ENCODE assay signal across 10 mouse cellular contexts in genomic region chr11:54006901-54007300, GRCm38 (mm10). TPM values are rescaled to one million over a fixed set of nuclear protein-coding genes. Genes with fewer than 3 reads are reported as not detected.
DNase-seq lines count a peak whose midpoint lies in the region; ATAC-seq and TF ChIP-seq lines count a peak whose summit lies in the region.
"Had no signal": no experiment of that assay in that cellular context is flagged by ENCODE, and none has a peak within 500 bp of the region (broad histone marks: within the 10 kb centered on the region; RNA-seq: fewer than 3 reads in every experiment).

No protein-coding gene starts in this region.

- H3K9me3 ChIP-seq in kidney, embryonic 14.5 days (ENCODE audit: control insufficient read depth, low read length), result no peaks in the 10 kb centered on the region
- H3K9me3 ChIP-seq in liver, embryonic 11.5 days (ENCODE audit: control insufficient read depth, low read length), result no peaks in the 10 kb centered on the region
- no peaks in the 10 kb centered on the region for H3K9me3 ChIP-seq in forebrain, postnatal 0 days (ENCODE audit: low read length)
- H3K9me3 ChIP-seq in forebrain, embryonic 12.5 days, result no peaks in the 10 kb centered on the region
- no peaks in the 10 kb centered on the region for H3K9me3 ChIP-seq in hindbrain, embryonic 16.5 days (ENCODE audit: control insufficient read depth, low read length)
- H3K9me3 ChIP-seq: embryonic facial prominence, embryonic 10.5 days had no signal

- peak; percentile 93 for DNase-seq in kidney, adult 11 months
- peak; percentile 74 to 81 for DNase-seq in heart, adult 2 months
- DNase-seq in liver, embryonic 11.5 days (ENCODE audit: low spot score), result no peak
- no peak for DNase-seq in forebrain, postnatal 0 days
- DNase-seq: right cerebral cortex, postnatal 4 days had no signal

- no peak overlapping the region for H3K4me2 ChIP-seq in kidney, embryonic 14.5 days (replicated peaks; ENCODE audit: low read depth, low read length)
- H3K4me2 ChIP-seq in liver, embryonic 11.5 days, result peak overlapping the region; percentile 14
- H3K4me2 ChIP-seq in forebrain, postnatal 0 days (ENCODE audit: low read depth), result no peak overlapping the region
- H3K4me2 ChIP-seq in forebrain, embryonic 12.5 days, result no peak overlapping the region
- H3K4me2 ChIP-seq in hindbrain, embryonic 16.5 days (ENCODE audit: low read length), result no peak overlapping the region

- peak; percentile 62; the same call in 1 of the 2 replicates for TF ChIP-seq EP300 in heart, adult 2 months (IDR thresholded peaks at IDR 0.05; ENCODE audit: insufficient read depth, low read depth, low read length)

- H3K36me3 ChIP-seq in kidney, embryonic 14.5 days (ENCODE audit: control insufficient read depth, insufficient read depth, low read length), result no peaks in the 10 kb centered on the region
- no peaks in the 10 kb centered on the region for H3K36me3 ChIP-seq in heart, adult 2 months (ENCODE audit: control insufficient read depth, insufficient read depth, low read length)
- H3K36me3 ChIP-seq in liver, embryonic 11.5 days (ENCODE audit: control insufficient read depth, insufficient read depth, low read length), result no peaks in the 10 kb centered on the region
- H3K36me3 ChIP-seq in forebrain, postnatal 0 days (ENCODE audit: insufficient read depth), result no peaks in the 10 kb centered on the region
- H3K36me3 ChIP-seq in forebrain, embryonic 12.5 days (replicated peaks), result no peaks in the 10 kb centered on the region
- no peaks in the 10 kb centered on the region for H3K36me3 ChIP-seq in hindbrain, embryonic 16.5 days (ENCODE audit: control insufficient read depth, insufficient read depth, low read length)
- H3K36me3 ChIP-seq: embryonic facial prominence, embryonic 10.5 days had no signal

- H3K4me3 ChIP-seq in kidney, embryonic 14.5 days (ENCODE audit: low read length), result no peak overlapping the region
- H3K4me3 ChIP-seq in brown adipose tissue, adult 24 weeks (ENCODE audit: insufficient read depth, low read depth, low read length), result no peak overlapping the region
- no peak overlapping the region for H3K4me3 ChIP-seq in heart, adult 2 months
- H3K4me3 ChIP-seq in liver, embryonic 11.5 days (ENCODE audit: low read depth, low read length), result no peak overlapping the region
- H3K4me3 ChIP-seq in forebrain, postnatal 0 days (ENCODE audit: low read depth, low read length), result no peak overlapping the region
- H3K4me3 ChIP-seq in forebrain, embryonic 12.5 days (replicated peaks), result no peak overlapping the region
- H3K4me3 ChIP-seq in hindbrain, embryonic 16.5 days (ENCODE audit: low read length), result no peak overlapping the region
- H3K4me3 ChIP-seq: embryonic facial prominence, embryonic 10.5 days had no signal

- intact Hi-C loops in heart, adult 2 months (cut with DNase I), result no loop called here

- no peak for TF ChIP-seq POLR2A in heart, adult 2 months (IDR thresholded peaks at IDR 0.05; ENCODE audit: insufficient read depth, low read depth, low read length)

- no peaks in the 10 kb centered on the region for H3K79me2 ChIP-seq in heart, adult 2 months (replicated peaks; ENCODE audit: control insufficient read depth, insufficient read depth, low read length)

- no peak overlapping the region for H3K27ac ChIP-seq in kidney, embryonic 14.5 days (ENCODE audit: low read depth, low read length)
- 0 out of 2 replicates have a peak overlapping the region, but pooled peaks have one; percentile 19 for H3K27ac ChIP-seq in brown adipose tissue, adult 24 weeks (replicated peaks; ENCODE audit: low read depth, low read length)
- H3K27ac ChIP-seq in heart, adult 2 months, result no peak overlapping the region; the same call in 1 of the 2 replicates
- peak overlapping the region; percentile 64 for H3K27ac ChIP-seq in liver, embryonic 11.5 days (ENCODE audit: low read depth, low read length)
- H3K27ac ChIP-seq in forebrain, postnatal 0 days (ENCODE audit: low read depth, low read length), result no peak overlapping the region
- H3K27ac ChIP-seq in forebrain, embryonic 12.5 days, result no peak overlapping the region
- no peak overlapping the region for H3K27ac ChIP-seq in hindbrain, embryonic 16.5 days (ENCODE audit: low read depth, low read length)

- H3K4me1 ChIP-seq in kidney, embryonic 14.5 days (ENCODE audit: control insufficient read depth, insufficient read depth, low read length), result no peaks in the 10 kb centered on the region
- H3K4me1 ChIP-seq in brown adipose tissue, adult 24 weeks (ENCODE audit: control insufficient read depth, insufficient read depth, insufficient read length, low read length), result peaks cover 12% of the 10 kb centered on the region
- H3K4me1 ChIP-seq in heart, adult 2 months (ENCODE audit: control insufficient read depth, insufficient read depth, low read length), result peaks cover 6% of the 10 kb centered on the region; the same call in 1 of the 2 replicates
- H3K4me1 ChIP-seq in liver, embryonic 11.5 days (replicated peaks; ENCODE audit: control insufficient read depth, insufficient read depth, low read length), result peaks cover 40% of the 10 kb centered on the region
- H3K4me1 ChIP-seq in forebrain, postnatal 0 days (ENCODE audit: insufficient read depth), result no peaks in the 10 kb centered on the region
- H3K4me1 ChIP-seq in forebrain, embryonic 12.5 days, result peaks cover 6% of the 10 kb centered on the region; the same call in 1 of the 2 replicates
- peaks cover 2% of the 10 kb centered on the region; the same call in 1 of the 2 replicates for H3K4me1 ChIP-seq in hindbrain, embryonic 16.5 days (ENCODE audit: control insufficient read depth, insufficient read depth, low read depth, low read length)

- no peaks in the 10 kb centered on the region for H3K27me3 ChIP-seq in kidney, embryonic 14.5 days (ENCODE audit: control insufficient read depth, insufficient read depth, low read length)
- no peaks in the 10 kb centered on the region for H3K27me3 ChIP-seq in heart, adult 2 months (ENCODE audit: control insufficient read depth, insufficient read depth, low read length)
- no peaks in the 10 kb centered on the region for H3K27me3 ChIP-seq in liver, embryonic 11.5 days (replicated peaks; ENCODE audit: control insufficient read depth, insufficient read depth, low read length)
- H3K27me3 ChIP-seq in forebrain, postnatal 0 days (ENCODE audit: insufficient read depth, low read length), result no peaks in the 10 kb centered on the region
- H3K27me3 ChIP-seq in forebrain, embryonic 12.5 days, result no peaks in the 10 kb centered on the region
- H3K27me3 ChIP-seq in hindbrain, embryonic 16.5 days (replicated peaks; ENCODE audit: control insufficient read depth, insufficient read depth, low read length), result no peaks in the 10 kb centered on the region

- no peak for TF ChIP-seq CTCF in heart, adult 2 months (IDR thresholded peaks at IDR 0.05)
- no peak for TF ChIP-seq CTCF in forebrain, postnatal 0 days (IDR thresholded peaks at IDR 0.05; ENCODE audit: low read depth)

- H3K9ac ChIP-seq in kidney, embryonic 14.5 days (ENCODE audit: low read depth, low read length), result no peak overlapping the region
- H3K9ac ChIP-seq in heart, adult 2 months (ENCODE audit: low read depth, low read length), result no peak overlapping the region
- H3K9ac ChIP-seq in liver, embryonic 11.5 days (ENCODE audit: low read depth, low read length), result peak overlapping the region; percentile 34
- H3K9ac ChIP-seq in forebrain, postnatal 0 days, result no peak overlapping the region
- H3K9ac ChIP-seq in forebrain, embryonic 12.5 days, result no peak overlapping the region
- no peak overlapping the region for H3K9ac ChIP-seq in hindbrain, embryonic 16.5 days (ENCODE audit: low read depth, low read length)

- 56% methylated on average over 4 of the region's 4 CpGs for WGBS in kidney, embryonic 14.5 days
- WGBS in heart, adult 2 months, result 37% methylated on average over 4 of the region's 4 CpGs
- WGBS in liver, embryonic 11.5 days, result 74% methylated on average over 4 of the region's 4 CpGs
- WGBS in forebrain, postnatal 0 days, result 76% methylated on average over 4 of the region's 4 CpGs
- WGBS in forebrain, embryonic 12.5 days, result 87% methylated on average over 4 of the region's 4 CpGs
- 75% methylated on average over 4 of the region's 4 CpGs for WGBS in hindbrain, embryonic 16.5 days

- no peak for ATAC-seq in kidney, embryonic 14.5 days (ENCODE audit: low FRiP score, low TSS enrichment)
- no peak for ATAC-seq in liver, embryonic 11.5 days (replicated peaks; ENCODE audit: low FRiP score)
- no peak for ATAC-seq in forebrain, postnatal 0 days
- ATAC-seq in forebrain, embryonic 12.5 days (ENCODE audit: low FRiP score), result no peak
- ATAC-seq in hindbrain, embryonic 16.5 days, result no peak

RNA-seq across cellular contexts. Expression of gene Slc22a4, which starts 21.0 kb away (rescaled TPM):
- polyA plus RNA-seq in kidney, embryonic 14.5 days (2014; fragmentation: Nextera tagmentation; extraction: Ambion mirVana), result 0.99 and 1.4 TPM in 2 replicates
- polyA plus RNA-seq in brown adipose tissue, adult 24 weeks (2012; ENCODE audit: insufficient read depth, insufficient read length, missing spikeins), result 1.8 and 3.5 TPM in 2 replicates
- total RNA-seq in heart, adult 2 months (2021), result 1 to 10 TPM; 5.1 to 5.5 TPM
- 5.6 and 7.0 TPM in 2 replicates for polyA plus RNA-seq in heart, adult 2 months (2012; rRNA removed)
- 20.6 and 21.5 TPM in 2 replicates for polyA plus RNA-seq in liver, embryonic 11.5 days (2014; fragmentation: Nextera tagmentation; extraction: Ambion mirVana)
- 3.7 and 4.7 TPM in 2 replicates for total RNA-seq in forebrain, postnatal 0 days (2014; rRNA removed)
- polyA plus RNA-seq in forebrain, postnatal 0 days (2015; fragmentation: Nextera tagmentation; extraction: Ambion mirVana), result 3.3 and 4.0 TPM in 2 replicates
- polyA plus RNA-seq in forebrain, embryonic 12.5 days (2016; fragmentation: Nextera tagmentation; extraction: Ambion mirVana), result 0.92 and 1.6 TPM in 2 replicates
- 4.9 and 7.2 TPM in 2 replicates for polyA plus RNA-seq in hindbrain, embryonic 16.5 days (2015; fragmentation: Nextera tagmentation; extraction: Ambion mirVana)

RNA-seq across cellular contexts. Expression of gene Slc22a21, which starts 26.8 kb away (rescaled TPM):
- 5.2 and 5.5 TPM in 2 replicates for polyA plus RNA-seq in kidney, embryonic 14.5 days (2014; fragmentation: Nextera tagmentation; extraction: Ambion mirVana)
- 1.4 and 1.8 TPM in 2 replicates for polyA plus RNA-seq in brown adipose tissue, adult 24 weeks (2012; ENCODE audit: insufficient read depth, insufficient read length, missing spikeins)
- 1 to 10 TPM; 1.3 to 1.5 TPM for total RNA-seq in heart, adult 2 months (2021)
- 0.61 and 1.1 TPM in 2 replicates for polyA plus RNA-seq in heart, adult 2 months (2012; rRNA removed)
- 1.3 and 2.1 TPM in 2 replicates for polyA plus RNA-seq in liver, embryonic 11.5 days (2014; fragmentation: Nextera tagmentation; extraction: Ambion mirVana)
- total RNA-seq in forebrain, postnatal 0 days (2014; rRNA removed), result 3.3 and 5.1 TPM in 2 replicates
- 2.4 and 4.8 TPM in 2 replicates for polyA plus RNA-seq in forebrain, postnatal 0 days (2015; fragmentation: Nextera tagmentation; extraction: Ambion mirVana)
- 1.4 and 2.7 TPM in 2 replicates for polyA plus RNA-seq in forebrain, embryonic 12.5 days (2016; fragmentation: Nextera tagmentation; extraction: Ambion mirVana)
- polyA plus RNA-seq in hindbrain, embryonic 16.5 days (2015; fragmentation: Nextera tagmentation; extraction: Ambion mirVana), result 4.0 and 5.1 TPM in 2 replicates

Comparison
In these comparisons a context has a peak if more than half of its experiments do, and no peak if none do; other contexts are left out.
1. DNase-seq: peak in kidney, adult 11 months (single experiment) and heart, adult 2 months (2 of 2); none in liver, embryonic 11.5 days (single experiment) and forebrain, postnatal 0 days (single experiment).
2. H3K27ac ChIP-seq: peak in brown adipose tissue, adult 24 weeks (single experiment) and liver, embryonic 11.5 days (single experiment); none in kidney, embryonic 14.5 days (single experiment), heart, adult 2 months (single experiment), forebrain, postnatal 0 days (single experiment), forebrain, embryonic 12.5 days (single experiment) and hindbrain, embryonic 16.5 days (single experiment).